Mouse (Mus musculus) small intestine, adult 2 months (tissue): ENCODE data around the gene S100a6.

Source experiments
- CTCF ChIP-seq: fragments of 200-500 bp; IDR thresholded peaks from 2 replicates; pipeline ENCODE4 v1.5.1; 2012; ENCODE audit warnings: low read depth, mild to moderate bottlenecking, control low read depth, inconsistent platforms, low read length, moderate library complexity, mixed read lengths; ENCODE audit not compliant: insufficient replicate concordance, insufficient read length; ENCODE audit errors: extremely low read depth
- POLR2A ChIP-seq: fragments of 200-500 bp; IDR thresholded peaks from 2 replicates; pipeline ENCODE4 v1.6.1; 2012; ENCODE audit warnings: low read depth, mild to moderate bottlenecking, control low read depth, inconsistent platforms, low read length, moderate library complexity

DNA sequence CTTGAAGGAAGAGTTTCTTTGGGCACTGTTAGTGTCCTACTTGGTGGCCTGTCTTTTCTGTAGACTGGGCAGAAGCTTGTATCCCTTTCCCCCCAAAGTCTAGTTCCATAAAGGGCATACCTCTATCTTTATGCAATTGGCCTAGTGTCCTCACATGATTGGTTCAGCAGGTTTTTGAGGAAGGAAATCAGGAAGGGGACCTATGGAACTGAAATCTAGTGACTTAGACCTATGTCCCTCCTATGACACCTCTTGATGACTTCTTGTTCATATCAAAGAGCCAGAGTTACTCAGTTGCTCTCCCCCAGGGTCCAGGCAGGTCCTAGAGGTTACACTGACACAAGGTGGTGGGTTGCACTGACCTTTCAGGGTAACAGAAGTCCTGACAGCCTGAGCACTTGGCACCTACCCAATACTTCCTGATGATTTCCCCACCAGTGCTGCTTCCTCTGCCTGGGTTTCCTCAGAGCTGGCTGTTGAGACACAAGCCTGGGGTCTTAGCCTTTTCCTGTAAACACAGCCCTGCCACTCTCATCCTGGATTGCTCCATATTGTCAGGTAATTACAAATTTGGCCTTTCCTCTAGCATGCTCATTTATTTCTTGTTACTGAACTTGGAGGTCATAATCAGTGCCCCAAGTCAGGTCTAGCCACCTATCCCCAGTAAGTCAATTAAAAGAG is 46.8 kb downstream of the S100a6 start:
- no peak for TF ChIP-seq POLR2A
- TF ChIP-seq CTCF = no peak
